Mouse (Mus musculus): ENCODE results near the gene Pfkfb4.

Pfkfb4 gene

DNA sequence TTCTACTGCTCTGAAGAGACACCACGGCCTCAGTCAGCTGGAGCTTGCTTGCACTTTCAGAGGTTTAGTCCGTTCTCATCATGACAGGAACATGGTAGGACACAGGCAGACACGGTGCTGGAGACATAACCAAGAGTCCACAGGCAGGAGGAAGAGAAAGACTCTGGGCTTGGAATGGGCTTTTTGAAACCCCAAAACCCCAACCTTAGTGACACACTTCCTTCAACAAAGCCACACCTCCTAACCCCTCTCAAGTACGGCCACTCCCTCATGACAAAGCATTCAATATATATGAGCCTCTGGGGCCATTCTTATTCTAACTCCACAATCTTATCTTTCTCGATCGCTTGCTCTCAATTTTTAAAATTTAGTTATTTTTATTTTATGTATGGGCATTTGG, 40.9 kb downstream of the Pfkfb4 start:
- peak in 1 of 2 experiments; percentile 35 for DNase-seq (ENCODE audit: low spot score in 2 of 2)

DNA sequence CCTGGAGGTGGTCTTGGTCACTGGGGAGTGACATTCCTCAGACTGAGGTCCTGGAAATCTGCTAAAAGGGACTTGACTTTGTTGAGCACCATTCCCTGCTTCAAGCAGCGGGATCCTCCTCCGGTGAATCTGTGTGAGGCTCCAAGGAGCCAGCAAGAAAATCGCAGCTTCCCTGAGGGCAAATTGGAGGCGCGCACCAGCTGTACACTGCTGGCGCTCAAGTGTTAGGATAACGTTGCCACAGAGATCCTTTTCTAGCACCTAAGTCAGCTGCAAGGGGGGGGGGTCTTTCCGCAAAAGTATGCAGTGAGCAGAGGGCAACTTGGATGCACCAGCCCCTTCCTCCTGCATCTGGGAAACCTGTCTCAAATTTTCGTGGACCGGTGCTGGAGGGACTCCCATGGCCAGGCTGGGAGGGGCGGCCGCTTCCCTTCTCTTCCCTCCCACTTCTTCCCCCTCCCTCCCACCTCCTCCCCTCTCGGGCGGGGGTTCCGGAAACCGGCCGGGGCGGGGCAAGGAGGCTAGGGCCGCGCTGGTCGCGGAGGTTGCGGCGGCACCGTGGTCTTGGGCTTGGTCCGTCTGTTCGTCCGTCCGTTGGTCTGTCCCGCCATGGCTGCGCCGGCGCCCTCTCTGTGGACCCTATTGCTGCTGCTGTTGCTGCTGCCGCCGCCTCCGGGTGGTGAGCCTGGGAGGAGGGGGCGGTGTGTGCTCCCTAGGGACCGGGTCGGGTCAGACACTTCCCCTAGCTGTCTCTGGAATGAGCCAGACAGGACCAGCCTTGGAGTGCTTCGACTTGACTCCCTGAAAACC, 46.7 kb downstream of the Pfkfb4 start, which contains the start of gene Shisa5:
Gene Shisa5 (plus strand): TSS at position 480 of the 810 bp plus-strand sequence.
- peak; percentile 69 to 86 for DNase-seq (ENCODE audit: low spot score in 2 of 2)

DNA sequence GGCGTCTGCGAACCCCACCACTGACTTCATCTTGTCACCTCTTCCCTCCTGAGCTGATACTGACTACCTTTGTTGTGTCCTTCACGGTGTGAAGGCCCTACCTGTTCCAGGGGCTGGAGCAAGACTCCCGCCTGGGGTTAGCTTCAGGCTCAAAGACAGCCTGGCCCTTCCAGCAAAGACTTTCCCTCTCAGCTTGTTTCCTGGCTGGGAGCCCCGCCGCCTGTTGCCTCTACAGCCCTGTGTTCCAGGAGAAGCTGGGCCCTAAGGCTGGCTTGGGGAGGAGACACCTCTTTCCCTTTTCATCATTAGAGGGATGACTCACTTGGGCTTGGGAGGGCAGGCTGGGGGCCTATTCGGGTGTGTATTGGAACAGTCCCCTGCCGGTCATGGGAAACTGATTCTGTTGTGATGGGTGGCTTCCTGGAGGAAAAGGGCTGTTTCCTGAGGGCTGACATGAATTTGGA, 47.4 kb downstream of the Pfkfb4 start:
- DNase-seq (ENCODE audit: low spot score in 2 of 2): peak in 1 of 2 experiments; percentile 65

DNA sequence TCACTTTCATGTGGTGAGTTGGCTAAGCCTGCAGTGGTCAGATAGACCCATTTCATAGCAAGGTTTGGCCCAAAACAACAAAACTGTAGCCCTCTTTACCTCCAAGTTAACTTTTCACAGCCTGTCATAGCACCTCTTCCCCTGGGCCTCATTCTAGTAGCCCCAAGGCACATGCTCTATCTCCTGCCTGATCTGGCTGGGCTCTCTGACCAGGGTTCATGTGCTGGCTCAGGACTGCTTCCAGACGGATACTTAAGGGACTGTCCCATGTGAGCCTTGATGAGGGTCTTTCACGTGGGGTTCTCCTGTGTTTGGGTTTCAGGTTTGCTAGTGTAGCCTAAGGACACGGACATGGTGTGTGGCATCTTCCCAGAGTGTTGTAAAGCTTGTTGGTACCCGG, 48.1 kb downstream of the Pfkfb4 start:
- no peak for DNase-seq (ENCODE audit: low spot score in 2 of 2)

DNA sequence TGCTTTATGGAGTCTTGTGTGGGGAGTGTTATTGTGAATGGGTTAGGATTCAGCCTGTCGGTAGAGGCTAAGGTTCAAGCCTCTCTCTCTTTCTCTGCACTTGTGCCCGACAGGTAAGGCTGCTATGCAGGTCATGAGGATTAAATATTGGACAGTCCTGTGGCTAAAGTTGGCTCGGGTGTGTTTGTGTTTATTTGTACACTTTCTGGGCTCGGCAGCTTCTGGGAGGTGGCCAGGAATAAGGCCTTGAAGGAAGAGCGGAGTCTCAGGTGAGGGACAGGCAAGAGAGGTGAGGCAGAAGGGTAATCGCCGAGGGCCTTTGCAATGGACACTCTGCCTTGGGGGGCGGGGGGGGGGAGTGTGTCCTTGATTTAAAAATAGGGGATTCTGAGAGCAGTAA, 48.6 kb downstream of the Pfkfb4 start:
- DNase-seq (ENCODE audit: low spot score in 2 of 2): peak in 1 of 2 experiments; percentile 47

DNA sequence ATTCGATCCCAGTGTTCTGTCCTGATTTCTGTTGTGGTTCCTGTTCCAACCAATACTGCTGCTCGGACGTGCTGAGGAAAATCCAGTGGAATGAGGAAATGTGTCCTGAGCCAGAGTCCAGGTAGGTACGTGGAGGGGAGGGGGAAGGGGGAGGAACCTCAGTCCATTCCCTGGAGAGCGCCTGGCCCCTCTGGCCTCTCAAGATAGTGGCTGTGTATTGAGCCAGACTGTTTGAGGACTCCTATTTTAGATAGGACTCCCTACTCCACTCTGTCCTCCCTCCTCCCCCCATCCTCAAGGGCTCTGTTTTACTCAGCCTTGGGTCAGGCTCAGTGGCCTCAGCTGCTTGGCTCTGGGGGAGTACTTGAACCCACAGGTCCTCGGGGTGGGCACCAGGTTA, 49.3 kb downstream of the Pfkfb4 start:
- peak in 1 of 2 experiments; percentile 55 for DNase-seq (ENCODE audit: low spot score in 2 of 2)

DNA sequence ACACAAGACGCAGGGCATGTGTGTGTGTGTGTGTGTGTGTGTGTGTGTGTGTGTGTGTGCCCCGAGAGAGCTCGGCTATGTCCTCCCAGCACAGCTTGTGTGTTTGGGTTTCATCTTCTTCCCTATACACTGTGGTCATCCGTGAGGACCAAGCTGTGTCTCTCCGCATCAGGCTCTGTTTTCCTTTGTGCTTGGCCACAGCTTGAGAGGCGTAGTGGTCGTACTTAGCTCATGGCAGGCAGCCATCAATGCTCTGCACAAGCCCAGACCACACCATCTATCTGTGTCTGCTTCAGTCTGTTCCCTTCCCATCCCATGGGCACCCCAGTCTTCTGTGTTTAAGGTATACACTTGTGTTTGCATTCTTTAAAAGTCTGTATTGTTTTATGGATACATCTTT, 49.8 kb downstream of the Pfkfb4 start:
- DNase-seq (ENCODE audit: low spot score in 2 of 2): peak in 1 of 2 experiments; percentile 52

DNA sequence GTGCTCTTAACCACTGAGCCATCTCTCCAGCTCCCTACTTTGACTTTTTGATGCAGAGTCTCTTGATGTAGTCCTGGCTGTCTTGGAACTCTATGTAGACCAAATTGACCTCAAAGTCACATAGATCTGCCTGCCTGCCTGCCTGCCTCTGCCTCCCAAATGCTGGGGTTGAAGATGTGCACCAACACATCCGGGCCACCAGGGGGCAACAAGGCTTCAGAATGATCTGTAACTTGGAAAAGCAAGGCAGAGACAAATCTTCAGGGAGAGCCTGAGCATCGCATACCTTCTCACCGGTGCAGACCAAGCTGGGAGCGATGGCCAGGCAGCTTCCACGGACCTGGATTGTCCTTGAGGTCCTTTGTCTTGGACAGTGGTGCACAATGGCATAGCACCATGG, 54.7 kb downstream of the Pfkfb4 start:
- DNase-seq (ENCODE audit: low spot score in 2 of 2): peak; percentile 72 to 87

DNA sequence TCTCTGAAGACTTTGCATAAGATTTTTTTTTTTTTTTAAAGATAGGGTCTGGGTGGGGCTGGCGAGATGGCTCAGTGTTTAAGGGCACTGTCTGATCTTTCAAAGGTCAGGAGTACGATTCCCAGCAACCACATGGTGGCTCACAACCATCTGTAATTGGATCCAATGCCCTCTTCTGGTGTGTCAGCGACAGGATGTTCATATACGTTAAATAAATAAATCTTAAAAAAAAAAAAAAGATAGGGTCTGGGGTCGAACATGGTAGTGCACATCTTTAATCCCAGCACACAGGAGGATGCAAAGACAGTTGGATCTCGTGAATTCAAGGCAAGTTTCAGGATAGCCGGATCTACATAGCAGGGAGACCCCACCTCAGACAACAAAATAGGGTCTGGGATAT, 57.7 kb downstream of the Pfkfb4 start:
- peak in 1 of 2 experiments; percentile 48 for DNase-seq (ENCODE audit: low spot score in 2 of 2)

DNA sequence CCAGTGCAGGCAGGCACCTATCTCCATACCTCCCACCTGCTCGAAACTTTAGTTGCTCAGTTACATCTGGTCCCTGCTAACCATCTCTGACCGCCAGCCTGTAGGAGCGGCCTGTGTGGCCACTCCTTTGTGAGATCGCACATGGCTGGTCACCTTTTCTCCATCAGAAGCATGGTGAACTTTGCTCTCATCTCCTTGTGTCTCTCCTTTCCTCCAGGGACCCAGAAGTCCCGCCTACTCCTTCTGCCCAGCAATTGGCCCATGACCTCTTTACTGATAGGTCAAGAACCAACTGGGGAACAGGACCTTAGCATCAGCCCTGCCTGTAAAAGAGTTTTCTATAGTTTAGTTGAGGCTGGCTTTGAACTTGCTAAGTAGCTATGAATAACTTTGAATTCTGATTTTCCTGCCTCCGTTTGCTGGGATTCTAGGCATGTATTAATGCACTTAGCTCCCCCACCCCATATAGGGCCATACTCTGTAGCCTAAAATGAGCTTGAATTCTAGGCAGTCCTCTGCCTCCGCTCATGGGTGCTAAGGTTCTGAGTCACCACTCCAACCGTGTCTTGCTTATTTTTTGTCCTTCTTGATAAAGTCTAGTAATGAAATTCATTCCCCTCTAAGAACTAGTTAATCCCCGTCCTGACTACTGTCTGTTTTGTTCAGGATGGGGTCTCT, 58.6 kb downstream of the Pfkfb4 start:
- peak in 1 of 2 experiments; percentile 57 for DNase-seq (ENCODE audit: low spot score in 2 of 2)

DNA sequence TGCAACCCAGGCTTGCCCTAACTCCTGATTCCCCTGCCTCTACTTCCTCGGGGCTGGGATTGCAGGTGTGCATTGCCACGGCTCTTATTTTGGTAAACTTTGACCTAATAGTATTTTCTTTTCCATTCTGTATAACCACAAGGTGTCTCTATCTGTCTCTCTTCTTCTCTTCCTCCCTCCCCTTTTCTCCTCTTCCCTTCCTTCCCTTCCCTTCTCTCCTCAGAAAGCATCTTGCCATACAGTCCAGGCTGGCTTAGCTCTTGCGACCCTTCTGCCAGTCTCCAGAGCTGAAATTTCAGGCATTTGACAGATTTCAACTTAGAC, 59.1 kb downstream of the Pfkfb4 start:
- DNase-seq (ENCODE audit: low spot score in 2 of 2): no peak

DNA sequence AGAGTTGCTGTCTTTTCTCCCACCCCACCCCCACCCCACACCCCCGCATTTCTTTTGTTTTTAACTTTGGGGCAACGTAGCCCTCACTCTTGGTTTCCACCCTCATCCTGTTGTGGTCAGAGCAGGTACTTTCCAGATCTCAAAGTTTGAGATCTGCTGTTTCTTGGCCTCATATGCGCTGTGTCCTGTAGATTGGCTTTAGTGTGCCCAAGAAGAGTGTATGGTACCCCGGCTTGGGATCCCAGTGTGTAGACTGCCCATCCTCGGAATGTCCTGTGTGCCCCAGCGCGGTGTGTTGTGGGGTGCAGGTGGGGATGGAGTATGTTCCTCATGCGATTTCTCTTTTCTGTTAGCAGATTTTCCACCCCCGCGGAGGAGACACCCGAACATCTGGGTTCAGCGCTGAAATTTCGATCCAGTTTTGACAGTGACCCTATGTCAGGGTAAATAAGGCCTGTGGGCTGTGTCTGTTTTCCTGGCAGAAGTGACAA, 59.5 kb downstream of the Pfkfb4 start:
- no peak for DNase-seq (ENCODE audit: low spot score in 2 of 2)

DNA sequence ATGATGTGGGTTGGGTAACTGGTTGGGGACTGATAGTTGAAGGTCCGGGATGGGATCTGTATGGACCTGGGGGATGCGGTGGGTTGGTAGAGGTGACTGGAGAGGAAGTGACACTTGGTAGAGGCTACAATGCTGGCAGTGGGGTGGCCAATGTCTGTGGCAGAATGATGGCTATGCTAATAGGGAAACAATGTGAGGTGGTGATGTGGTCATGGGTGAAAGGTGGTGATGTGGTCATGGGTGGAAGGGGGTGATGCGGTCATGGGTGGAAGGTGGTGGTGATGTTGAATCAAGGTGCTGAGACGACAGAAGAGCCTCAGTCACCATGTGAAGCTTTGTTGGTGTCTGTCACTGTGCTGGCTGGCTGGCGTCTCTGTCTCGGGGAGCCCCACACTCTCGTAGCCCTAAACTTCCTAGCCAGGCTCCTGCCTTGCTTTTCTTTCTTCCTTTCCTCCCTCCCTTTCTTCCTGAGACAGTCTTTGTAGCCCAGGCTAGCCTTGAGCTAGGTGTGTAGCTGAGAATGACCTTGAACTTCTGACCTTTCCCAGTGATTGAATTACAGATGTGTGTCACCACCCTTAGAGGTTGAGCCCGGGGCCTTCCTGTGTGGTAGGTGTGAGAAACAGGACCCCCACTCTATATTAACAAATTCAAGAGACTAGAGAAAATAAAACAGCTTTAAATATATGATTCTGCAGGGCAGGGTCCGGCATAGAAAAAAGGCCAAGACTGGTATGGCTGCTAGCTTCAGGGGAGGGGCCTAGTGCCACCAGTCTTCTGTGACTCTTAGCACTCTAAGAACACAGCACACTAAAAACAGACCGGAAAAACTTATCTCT, 60.3 kb downstream of the Pfkfb4 start:
- peak in 1 of 2 experiments; percentile 65 for DNase-seq (ENCODE audit: low spot score in 2 of 2)

DNA sequence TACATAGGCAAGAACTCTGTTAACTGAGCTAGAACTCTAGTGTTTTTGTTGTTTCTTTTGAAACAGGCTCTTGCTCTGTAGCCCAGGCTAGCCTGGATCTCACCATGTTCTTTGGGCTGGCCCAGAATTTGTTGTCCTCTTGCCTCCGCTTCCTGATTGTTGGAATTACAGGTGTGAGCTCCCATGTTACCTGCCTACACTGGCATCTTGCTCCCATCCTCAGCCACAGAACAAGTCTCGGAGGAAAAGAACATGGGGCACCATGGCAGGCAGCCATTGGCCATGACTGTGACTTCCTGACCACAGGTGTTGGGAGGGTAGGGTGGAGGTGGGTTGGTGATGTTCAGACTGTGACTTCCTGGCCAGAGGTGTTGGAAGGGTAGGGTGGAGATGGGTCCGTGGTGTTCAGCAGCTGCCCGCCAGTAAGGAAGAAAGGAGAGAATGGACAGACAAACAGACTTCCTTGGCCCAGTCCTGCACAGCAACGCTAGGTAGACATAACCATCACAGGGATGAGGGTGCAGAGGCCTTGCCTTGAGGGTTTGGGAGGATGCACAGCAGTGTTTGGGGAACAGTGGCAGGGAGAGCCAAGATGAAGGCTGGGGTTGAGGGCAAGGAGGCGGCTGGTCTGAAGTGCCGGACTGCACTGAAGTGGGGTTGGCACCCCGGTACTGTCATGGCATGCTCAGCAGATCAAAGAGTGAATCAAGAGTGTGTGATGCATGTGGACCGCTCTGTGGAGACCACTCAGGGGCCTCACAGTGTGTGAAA, 61.1 kb downstream of the Pfkfb4 start:
- peak in 1 of 2 experiments; percentile 61 for DNase-seq (ENCODE audit: low spot score in 2 of 2)

DNA sequence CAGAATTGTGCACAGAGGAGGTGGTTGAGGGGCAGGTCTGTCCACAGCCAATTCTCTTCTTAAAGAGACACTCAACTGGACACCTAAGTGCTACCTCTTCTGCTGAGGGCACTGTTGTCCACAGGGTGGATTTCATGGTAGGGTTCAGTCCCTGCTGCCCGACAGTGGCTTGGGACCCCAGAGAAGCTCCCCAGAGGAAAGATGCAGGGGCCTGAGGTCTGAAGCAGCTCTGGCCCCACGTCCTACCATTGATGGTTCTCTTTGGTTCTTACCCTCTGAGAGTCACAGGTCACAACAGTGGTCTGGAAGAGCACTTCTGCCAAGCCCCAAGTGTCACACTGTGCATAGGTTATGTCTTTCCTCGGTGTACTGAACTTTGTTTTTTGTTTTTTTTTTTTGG, 61.8 kb downstream of the Pfkfb4 start:
- DNase-seq (ENCODE audit: low spot score in 2 of 2): peak in 1 of 2 experiments; percentile 58

DNA sequence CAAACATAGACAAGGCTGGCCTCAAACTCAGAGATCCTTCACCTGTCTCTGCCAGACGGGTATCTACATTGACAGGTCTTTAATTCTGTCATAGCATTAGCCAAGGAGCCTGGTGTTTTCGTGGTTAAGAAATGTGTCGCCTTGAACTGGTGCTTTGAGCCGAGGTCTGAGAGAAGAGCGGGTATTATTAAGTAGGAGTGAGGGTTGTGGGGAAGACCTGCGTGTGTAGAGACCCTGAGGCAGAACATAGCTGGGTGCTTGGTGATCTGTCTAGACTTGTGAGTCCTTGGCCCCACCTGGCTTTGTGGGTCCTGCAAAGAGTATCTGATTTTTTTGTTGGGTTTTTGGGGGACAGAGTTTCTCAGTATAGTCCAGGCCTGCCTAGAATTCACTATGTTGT, 62.3 kb downstream of the Pfkfb4 start:
- DNase-seq (ENCODE audit: low spot score in 2 of 2): peak in 1 of 2 experiments; percentile 55

DNA sequence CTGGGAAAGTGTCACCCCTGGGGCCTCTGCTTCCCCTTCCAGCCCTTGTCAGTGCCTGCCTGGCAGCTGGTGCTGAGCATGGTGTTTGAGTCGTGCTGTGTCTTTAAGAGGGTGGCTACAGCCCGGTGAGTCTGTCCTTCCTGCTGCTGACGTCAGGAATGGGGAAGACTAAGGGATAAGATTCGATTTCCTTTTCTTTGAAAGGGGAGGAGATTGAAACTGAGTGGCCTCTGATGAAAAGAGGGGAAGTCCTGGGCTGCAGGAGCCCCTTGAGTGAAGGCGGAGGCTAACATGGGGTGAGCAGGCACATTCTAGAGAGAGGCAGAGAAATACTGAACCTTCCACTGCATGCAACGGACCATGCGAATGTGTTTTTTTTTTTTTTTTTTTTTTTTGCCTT, 63.1 kb downstream of the Pfkfb4 start:
- peak; percentile 58 to 74 for DNase-seq (ENCODE audit: low spot score in 2 of 2)

DNA sequence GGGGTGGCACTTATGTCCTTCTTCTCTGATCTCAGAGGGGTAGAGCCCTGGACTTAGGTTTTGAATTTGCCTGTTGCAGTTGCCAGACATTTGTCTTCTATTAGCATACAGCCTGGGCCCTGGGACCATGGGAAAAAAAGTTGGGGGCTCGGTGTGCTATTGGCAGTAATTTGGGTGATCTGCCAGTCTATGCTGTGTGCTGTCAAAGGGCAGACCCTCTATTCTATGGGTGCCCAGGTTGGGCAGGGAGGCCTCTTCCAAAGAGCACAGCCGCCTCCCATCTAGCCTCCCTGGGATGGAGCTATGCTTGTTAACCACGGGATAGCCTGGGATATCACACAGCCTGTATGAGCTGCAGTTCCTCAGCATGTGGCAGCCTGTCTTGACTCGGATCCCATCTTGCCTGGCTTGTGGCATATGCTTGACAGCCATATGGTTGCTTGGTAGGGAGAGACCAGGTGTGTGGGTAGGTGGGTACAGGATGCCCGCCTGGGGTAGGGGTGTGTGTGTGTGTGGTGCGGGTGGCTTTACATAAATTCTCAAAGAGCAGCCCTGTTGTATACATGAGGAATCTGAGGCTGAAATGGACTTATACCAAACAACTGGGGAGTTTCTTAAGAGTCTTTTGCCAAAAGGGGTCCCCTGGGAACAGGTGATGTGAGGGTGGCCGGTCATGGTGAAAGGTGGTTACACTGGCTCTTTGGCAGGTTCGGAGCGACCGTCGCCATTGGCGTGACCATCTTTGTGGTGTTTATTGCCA, 63.9 kb downstream of the Pfkfb4 start:
- peak in 1 of 2 experiments; percentile 66 for DNase-seq (ENCODE audit: low spot score in 2 of 2)

DNA sequence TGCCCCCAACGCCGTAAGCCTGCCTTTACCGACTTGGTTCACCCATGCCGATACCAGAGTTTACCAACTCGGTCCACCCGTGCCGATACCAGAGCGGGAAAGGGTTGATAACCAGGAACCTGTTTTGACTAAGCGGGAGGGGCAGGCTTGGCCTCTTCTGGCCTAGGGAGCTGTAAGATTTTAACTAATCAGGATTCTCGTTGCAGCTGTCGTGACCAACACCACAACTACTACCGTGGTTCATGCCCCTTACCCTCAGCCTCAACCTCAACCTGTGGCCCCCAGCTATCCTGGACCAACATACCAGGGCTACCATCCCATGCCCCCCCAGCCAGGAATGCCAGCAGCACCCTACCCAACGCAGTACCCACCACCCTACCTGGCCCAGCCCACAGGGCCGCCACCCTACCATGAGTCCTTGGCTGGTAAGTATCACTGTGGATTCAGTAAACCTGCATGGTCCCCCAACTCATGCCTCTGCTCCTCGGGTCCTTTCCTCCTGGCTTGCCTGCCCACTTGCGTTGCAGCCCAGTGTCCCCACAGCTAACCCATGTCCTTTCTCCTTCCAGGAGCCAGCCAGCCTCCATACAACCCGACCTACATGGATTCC, 64.6 kb downstream of the Pfkfb4 start:
- peak in 1 of 2 experiments; percentile 62 for DNase-seq (ENCODE audit: low spot score in 2 of 2)

DNA sequence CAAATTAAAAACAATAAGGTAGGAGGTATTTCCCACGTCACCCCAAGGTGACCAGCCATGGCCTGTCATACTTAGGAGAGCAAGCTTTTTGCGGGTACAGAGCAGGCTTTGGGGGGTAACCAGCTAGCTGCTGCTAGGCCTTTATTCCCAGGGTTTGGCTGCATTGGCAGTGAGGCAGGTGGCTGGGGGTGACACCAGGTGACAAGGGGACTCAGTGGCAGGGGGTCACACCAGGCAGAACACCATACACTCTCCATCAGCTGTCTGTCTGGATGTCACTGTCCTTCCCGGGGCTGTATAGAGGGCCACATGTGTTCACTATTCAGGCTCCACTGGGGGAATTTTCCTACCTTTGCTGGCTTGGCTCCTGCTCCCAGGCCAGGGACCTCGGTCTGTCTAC, 65.3 kb downstream of the Pfkfb4 start:
- peak in 1 of 2 experiments; percentile 60 for DNase-seq (ENCODE audit: low spot score in 2 of 2)

Measured in spleen, postnatal 4 days (tissue).